Mouse (Mus musculus) small intestine, adult 2 months (tissue): ENCODE measurements around the gene Cftr.

Experiments used
- CTCF ChIP-seq: fragments of 200-500 bp; IDR thresholded peaks from 2 replicates; pipeline ENCODE4 v1.5.1; 2012; ENCODE audit warnings: low read depth, mild to moderate bottlenecking, control low read depth, inconsistent platforms, low read length, moderate library complexity, mixed read lengths; ENCODE audit not compliant: insufficient replicate concordance, insufficient read length; ENCODE audit errors: extremely low read depth
- POLR2A ChIP-seq: fragments of 200-500 bp; IDR thresholded peaks from 2 replicates; pipeline ENCODE4 v1.6.1; 2012; ENCODE audit warnings: low read depth, mild to moderate bottlenecking, control low read depth, inconsistent platforms, low read length, moderate library complexity

GRCm38 (mm10) chr6:18362232-18362631 is 191.7 kb downstream of the Cftr start:
- TF ChIP-seq CTCF (no peak), POLR2A (no peak)
